Mouse (Mus musculus) heart, adult 2 months (tissue): ENCODE results near the gene Dnajc3.

Experiments
- CTCF ChIP-seq: fragments of 200-600 bp; IDR thresholded peaks from 2 replicates; pipeline ENCODE4 v1.8.1; 2022; ENCODE audit warnings: antibody characterized with exemption, mild to moderate bottlenecking, moderate library complexity
- EP300 ChIP-seq: fragments of 200-500 bp; IDR thresholded peaks from 2 replicates; pipeline ENCODE4 v1.6.1; 2011; ENCODE audit warnings: low read depth, low read length, control low read depth; ENCODE audit not compliant: insufficient read depth
- POLR2A ChIP-seq: fragments of 200-500 bp; IDR thresholded peaks from 2 replicates; pipeline ENCODE4 v1.6.1; 2011; ENCODE audit warnings: mild to moderate bottlenecking, low read depth, low read length, control low read depth; ENCODE audit not compliant: insufficient read depth

DNA sequence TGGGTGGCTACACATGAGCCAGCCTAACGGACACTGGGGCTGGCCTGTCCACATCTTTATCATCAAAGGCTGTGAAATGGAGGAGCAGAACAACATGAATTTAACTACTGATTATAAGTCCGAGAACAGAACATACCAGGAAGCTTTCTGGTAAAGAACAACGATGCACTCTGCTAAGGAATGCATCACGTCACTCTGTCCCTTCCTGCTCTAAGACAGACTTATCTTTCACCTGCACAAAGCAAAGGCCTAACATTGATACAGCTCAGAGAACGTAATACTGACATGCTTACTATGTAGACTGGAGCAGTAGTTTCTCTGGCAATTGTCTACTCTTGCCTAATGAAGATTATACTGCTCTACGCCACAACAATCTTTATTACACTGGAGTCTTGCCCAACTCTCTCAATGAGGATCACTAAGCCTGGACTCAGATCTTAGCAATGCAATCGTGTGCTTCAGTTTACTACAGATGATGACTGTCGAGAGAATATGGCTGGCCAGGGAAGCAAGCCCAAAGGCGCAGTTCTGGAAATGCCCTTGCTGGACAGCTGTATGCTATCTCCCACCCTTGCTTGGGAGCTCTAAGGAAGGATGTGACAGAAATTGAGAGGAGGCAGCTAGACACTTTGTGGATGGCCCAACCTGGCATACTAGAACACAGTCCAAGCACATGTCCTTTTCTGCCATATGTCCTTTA, 57.6 kb downstream of the Dnajc3 start:
- TF ChIP-seq EP300 (no peak), CTCF (no peak), POLR2A (no peak)
